Mouse (Mus musculus) thymus, adult 2 months (tissue): ENCODE data around the gene Creb5.

Experiments used
- CTCF ChIP-seq: fragments of 200-500 bp; IDR thresholded peaks from 2 replicates; pipeline ENCODE4 v1.5.1; 2012; ENCODE audit warnings: mild to moderate bottlenecking, control low read depth, low read length, moderate library complexity, borderline replicate concordance; ENCODE audit not compliant: control insufficient read depth, poor library complexity, insufficient read depth; ENCODE audit errors: extremely low read depth
- POLR2A ChIP-seq: fragments of 200-500 bp; IDR thresholded peaks from 2 replicates; pipeline ENCODE4 v1.6.1; 2012; ENCODE audit warnings: mild to moderate bottlenecking, low read length, control low read depth, moderate library complexity; ENCODE audit not compliant: control insufficient read depth, poor library complexity, insufficient read depth; ENCODE audit errors: extremely low read depth

DNA sequence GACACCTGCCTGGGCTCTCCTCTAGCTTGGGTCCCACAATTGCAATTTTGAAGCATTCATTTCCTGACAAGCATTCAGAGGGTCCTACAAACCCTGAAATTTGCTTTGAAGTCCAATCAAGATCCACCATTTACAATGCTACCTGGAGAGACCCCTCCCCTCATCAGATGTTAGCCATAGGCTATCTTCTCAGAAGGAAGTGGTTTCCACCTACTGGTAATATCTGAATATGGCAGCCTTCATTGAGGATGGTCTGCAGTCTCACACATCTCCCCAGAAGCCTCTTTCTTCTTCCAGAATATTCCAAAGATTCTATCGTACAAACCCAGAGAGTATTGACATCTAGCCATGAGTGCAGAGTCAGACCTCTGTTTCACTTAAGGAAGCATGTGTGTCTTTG lies 362.7 kb downstream of the Creb5 start:
- TF ChIP-seq CTCF (no peak), POLR2A (no peak)
